Mouse (Mus musculus) small intestine, adult 2 months (tissue): Measurements from ENCODE around the gene Vars2.

ENCODE experiments used
- CTCF ChIP-seq: fragments of 200-500 bp; IDR thresholded peaks from 2 replicates; pipeline ENCODE4 v1.5.1; 2012; ENCODE audit warnings: low read depth, mild to moderate bottlenecking, control low read depth, inconsistent platforms, low read length, moderate library complexity, mixed read lengths; ENCODE audit not compliant: insufficient replicate concordance, insufficient read length; ENCODE audit errors: extremely low read depth
- POLR2A ChIP-seq: fragments of 200-500 bp; IDR thresholded peaks from 2 replicates; pipeline ENCODE4 v1.6.1; 2012; ENCODE audit warnings: low read depth, mild to moderate bottlenecking, control low read depth, inconsistent platforms, low read length, moderate library complexity

DNA sequence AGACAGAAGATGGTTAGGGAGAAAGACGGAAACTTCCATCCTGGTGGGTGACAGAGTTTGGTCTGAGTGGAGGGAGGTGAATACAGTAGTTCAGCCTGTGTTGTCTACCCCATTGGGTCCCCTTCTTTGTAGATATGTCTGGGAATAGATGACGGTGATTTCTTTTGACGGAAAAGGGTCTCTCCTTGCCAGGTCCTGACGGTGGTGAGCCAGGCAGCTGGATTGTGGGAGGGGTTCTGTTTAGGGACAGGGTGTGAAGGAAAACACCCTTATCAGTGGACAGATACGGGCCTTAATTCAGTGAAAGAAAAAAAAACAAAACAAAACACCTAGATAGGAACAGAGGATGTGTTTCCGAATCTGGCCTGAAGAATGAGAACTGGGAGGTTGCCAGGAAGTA is 28.0 kb downstream of the Vars2 start:
- no peak for TF ChIP-seq POLR2A
- no peak for TF ChIP-seq CTCF
